Mouse (Mus musculus) fibroblast of lung, adult 2 months (primary cell): ENCODE results near the gene Elavl2.

Experiments
- DNase-seq: peaks from one replicate; pipeline ENCODE4 v3.0.0-alpha.2; 2011; ENCODE audit warnings: low read depth

The Elavl2 gene

DNA sequence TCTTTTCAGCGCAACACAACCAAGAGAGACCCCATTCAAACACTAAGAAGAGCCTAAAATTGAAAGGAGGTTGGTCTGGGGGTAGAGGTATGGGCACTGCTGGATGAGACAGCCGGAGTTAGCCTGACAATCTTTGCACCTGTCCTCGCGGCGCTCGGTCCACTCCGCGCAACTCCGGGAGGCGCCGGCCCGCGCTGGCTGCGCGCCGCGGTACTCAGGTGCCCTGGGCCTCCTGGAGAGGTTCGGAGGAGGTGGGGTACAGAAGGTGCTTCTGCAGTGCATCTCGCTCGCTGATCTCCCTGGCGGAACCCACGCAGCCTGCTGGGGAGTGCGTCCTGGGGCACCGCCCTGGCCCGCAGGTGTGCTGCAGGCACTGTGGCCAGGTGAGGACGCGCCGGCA is at the start of gene Elavl2:
Elavl2 (minus strand) TSS at position 363 of the 400 bp plus-strand sequence.
- DNase-seq, result no peak

GRCm38 (mm10) chr4:91447887-91448286 is 47.3 kb upstream of the Elavl2 start:
- DNase-seq, result no peak

DNA sequence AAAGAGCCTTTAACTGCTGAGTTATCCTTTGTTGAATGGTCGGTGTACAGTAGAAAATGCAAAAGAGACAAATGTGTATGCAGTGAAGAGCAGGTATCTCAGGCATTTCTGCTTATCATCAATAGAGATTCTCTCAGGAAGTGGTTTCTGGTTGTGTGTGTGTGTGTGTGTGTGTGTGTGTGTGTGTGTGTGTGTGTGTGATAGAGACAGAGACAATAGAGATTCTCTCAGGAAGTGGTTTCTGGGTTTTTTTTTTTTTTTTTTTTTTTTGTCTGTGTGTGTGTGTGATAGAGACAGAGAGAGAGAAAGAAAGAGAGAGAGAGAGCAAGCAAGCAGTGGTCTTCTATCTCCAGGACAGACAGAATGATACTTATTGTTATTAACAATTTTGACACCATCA is 15.0 kb upstream of the Elavl2 start:
- no peak for DNase-seq

GRCm38 (mm10) chr4:91405047-91405446 is 4.5 kb upstream of the Elavl2 start:
- DNase-seq, result no peak

DNA sequence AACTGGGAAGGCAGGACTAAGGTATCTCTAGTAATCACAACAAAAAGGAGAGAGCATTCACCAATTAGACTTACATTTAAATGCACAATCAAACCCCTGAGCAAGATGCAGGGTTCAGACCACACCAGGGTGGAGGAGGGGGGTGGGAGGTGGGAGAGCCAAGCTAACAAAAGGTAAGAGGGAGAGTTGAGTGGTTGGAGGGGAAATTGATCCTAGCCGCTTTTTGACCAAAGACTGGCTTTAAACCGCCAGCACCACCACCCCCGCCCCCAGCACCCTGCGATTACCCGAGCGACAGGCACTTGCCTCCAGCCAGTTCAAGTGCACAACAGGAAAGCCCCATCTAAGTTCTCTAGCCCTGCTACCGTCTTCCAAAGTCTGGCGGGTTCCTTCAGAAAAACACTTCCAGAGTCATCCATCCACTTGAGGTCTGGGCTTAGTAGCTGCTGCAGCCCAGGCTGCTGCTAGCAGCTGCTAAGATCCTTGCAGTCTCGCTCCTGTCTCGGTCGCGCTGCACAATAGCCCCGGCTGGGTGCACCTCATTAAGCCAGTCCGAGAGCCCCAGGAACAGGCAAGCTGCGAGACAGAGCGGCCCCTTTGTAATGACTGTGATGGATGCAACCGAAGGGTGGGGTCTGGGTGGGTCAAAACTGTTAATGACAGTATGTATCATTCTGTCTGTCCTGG is 932 bp downstream of the Elavl2 start:
- DNase-seq, result no peak

DNA sequence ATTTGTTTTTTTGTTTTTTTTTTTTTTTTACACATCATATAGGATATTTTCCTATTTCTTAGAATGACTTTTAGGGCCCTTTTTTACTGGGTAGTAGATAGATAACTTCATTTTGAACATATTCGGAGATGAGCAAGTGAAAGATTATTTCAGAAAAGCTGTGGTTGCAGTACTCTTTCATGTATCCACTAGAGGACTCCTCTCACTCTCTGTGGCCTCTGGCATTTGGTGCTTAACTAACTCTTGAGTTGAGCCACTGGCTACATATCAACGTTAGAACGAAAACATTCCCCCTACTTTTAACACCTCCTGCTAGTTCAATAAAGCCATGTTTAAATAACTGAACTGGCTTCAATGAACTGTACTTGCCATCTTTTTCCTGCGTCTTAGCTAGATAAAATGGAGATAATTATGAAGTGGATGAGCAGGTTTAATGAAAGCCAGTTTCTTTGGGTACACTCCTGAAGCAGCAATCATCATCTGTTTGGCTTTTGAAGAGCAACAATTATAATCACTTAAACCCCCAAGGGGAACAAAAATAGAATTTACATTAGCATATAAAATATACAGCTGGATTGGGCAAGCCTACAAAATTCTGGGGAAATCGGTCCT is 8.5 kb downstream of the Elavl2 start:
- no peak for DNase-seq

DNA sequence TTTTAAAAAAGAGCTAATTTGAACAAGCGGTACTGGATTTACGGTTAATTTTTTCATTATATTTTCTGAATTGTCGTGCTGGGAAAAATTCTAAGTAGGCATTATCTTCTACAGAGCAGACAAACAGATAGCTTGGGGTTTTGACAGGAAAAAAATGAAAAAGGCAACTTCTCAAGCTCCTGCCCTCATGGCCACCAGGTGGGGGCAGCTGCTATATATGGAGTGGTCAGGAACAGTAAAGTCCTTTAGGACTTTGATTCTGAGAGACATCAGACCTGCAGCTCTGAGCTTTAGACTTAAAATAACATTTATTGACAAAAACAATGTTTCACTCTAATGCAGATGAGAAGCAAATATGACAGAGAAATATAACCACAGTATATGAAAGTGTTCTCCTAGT is 12.9 kb downstream of the Elavl2 start:
- no peak for DNase-seq

GRCm38 (mm10) chr4:91381201-91381627 is 19.4 kb downstream of the Elavl2 start:
- DNase-seq, result no peak

- no peak for DNase-seq
These were observed 20.1 kb downstream of the Elavl2 start for GRCm38 (mm10) chr4:91380341-91381117.

GRCm38 (mm10) chr4:91379559-91379958 is 21.0 kb downstream of the Elavl2 start:
- DNase-seq, result no peak

DNA sequence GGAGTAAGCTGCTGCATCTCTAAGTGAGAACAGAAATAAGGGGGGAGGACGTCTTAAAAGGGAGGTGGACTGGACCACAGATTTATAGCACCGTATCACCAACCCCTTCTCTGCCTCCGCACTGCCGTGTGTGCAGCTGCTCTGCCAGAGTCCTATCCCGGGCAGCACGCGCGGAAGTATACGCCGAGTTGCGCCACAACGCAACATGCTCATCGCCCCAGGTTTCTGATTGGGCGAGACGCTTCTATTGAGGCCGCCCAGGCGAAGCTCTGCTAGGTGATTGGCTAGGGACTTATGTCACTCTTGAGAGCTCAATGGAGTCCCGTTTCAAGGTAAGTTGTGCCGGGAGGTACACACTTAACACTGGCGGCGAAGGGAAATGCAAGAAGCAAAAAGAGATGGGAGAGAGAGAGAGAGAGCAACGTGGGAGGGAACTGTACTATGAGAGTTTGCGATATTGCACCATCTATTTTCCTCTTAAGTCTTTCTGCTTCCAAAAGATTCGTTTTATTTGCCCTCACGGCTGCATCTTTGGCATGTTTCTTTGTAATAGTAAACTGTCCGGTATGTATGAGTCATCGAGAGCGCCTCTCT is 24.2 kb downstream of the Elavl2 start:
- DNase-seq, result peak; percentile 27

- DNase-seq, result no peak
These were observed 25.3 kb downstream of the Elavl2 start for GRCm38 (mm10) chr4:91375372-91375687.

DNA sequence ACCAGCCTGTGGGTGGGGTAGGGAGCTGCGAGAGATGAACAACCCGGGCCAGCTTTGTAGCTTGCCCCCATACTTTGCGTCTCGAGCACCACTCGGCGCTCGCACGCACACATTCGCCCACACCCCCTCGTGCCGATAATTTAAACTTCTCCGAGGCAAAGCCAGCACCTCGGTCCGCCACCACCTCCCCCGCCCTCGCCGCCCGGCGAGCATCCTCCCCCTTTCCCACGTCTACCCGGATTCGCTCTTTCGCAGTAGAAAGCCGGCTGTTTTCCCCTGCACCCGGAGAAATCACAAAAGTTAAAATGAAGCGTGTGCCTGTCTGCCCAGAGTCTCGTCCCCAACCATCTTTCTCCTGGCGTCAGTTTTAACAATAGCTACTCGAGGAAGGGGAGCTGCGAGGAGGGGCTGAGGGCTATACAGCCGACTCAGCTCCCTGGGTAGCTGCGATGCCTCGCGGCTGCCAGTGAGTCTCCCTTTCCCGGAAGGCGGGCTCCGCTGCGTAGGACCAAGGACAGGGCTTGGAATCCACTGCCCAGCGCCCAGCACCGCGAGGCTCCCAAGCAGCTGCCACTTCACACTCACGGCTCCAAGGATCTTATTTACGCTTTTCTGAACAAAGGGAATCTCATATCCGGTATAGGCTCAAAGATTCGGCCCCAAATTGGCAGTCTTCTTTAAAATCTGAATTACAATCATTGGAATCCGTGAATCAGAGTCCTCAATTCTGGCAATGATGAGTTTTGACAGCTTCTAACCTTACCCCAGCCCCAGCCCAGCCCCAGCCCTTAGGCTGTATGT is 25.8 kb downstream of the Elavl2 start:
- DNase-seq, result no peak

DNA sequence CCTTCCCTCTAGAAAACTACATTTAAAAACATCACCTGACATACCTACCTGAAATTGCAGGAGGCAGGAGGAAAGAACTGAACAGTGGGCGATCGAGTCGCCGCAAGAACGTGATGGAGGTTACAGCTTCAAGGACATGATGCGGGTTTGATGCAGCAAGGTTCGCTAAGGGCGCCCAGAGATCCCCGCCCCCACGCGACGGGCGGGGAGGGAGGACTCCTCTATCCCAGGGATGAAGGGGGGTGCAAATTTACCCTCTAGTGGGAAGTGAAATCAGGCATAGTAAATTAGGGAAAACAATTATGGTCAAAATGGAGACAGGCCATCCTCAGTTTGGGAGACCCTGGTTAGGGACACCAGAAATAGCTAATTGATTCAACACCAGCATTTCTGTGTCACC is 27.7 kb downstream of the Elavl2 start:
- DNase-seq, result no peak

DNA sequence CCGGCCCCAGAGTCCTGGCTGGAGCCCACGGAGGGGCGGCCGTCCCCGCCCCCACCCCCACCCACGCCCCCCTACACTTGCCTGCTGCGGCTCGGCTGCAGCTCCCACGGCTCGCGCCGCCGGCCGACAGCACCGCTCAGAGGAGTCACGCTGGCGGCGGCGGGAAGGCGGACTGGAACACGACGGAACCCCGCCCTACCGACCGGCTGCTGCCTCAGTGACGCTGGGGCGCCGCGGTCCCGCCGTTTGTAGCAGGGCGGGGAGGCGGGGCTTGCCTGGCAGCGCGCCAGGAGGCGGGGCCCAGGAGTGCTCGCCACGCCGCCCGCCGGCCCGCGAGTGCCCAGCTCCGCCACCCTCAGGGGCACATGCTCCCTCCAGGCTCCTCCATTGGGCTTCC is 28.8 kb downstream of the Elavl2 start:
- DNase-seq, result no peak

GRCm38 (mm10) chr4:91371131-91371818 is 29.3 kb downstream of the Elavl2 start:
- DNase-seq, result no peak

DNA sequence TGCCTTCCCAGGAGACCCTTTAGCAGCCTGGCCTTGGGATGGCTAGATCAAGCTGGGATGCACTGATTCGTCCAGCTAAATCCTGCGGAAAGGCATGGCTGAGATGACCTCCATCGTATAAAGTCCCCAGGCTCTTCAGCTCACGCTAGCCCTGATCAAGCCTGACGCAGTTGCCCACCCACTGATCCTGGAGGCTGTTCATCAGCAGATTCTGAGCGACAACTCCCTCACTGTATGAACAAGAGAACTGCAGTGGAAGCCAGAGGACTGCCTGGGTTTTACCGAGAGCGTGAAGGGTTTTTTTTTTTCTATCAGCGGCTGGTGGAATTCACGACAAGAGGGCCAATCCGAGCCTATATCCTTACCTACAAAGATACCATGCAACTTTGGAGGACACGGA is 35.3 kb downstream of the Elavl2 start:
- no peak for DNase-seq

DNA sequence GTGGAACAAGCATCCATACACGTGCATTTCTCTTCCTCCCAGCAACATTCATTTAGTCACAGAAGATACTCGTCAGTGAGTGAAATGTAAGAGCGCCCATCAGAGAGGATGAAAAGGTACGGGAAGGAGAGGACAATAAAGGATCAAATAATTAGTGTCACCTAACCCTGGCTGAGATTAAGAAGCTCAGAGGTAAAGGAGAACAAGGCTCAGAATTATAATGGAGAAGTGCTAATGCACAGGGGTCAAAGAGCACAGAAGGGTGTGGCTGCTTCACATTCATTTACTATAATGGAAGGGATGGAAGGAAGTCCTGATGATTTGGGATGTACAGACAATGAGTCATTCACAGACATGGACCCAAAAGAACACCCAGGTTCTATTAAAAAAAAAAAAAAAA is 36.6 kb downstream of the Elavl2 start:
- no peak for DNase-seq

GRCm38 (mm10) chr4:91362520-91362919 is 38.1 kb downstream of the Elavl2 start:
- no peak for DNase-seq

DNA sequence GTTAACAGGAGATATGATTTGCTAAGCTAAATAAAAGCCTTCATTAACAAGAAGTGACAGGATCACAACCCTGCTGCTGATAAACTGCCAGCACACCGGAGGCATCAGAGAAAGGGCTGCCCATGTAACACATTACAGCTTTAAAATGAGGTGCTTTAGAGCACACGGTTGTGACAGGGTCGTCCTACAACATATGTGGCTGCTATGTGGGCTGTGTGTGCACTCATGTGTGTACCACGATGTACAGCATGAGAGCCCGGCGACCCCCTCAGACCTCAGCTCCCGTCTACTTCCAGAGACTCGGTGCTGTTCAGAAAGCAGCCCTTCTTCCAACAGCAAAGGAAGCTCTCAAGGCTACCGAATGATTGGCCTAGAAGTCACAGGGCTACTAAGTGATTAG is 47.4 kb downstream of the Elavl2 start:
- no peak for DNase-seq

DNA sequence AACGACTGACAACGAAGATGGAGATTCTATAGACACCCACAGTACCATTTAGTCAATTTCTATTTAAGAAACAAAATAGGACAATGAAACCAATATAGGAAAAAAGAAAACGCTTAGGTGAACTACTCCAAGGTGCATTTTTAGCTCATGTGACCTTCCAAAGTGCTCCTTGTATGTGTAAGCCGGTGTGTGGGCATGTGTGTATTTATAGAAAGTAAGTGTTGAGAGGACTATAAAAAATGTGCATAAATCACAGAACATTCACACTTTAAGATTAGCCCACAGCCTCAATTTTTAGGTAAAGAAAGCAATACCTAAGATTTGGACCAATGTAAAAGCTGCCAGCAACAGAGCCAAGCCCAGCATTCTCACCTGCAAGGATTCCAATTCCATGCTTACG is 51.0 kb downstream of the Elavl2 start:
- no peak for DNase-seq

- DNase-seq, result no peak
These were observed 66.4 kb downstream of the Elavl2 start for GRCm38 (mm10) chr4:91334177-91334576.
